Mouse (Mus musculus) kidney, embryonic 15.5 days (tissue): ENCODE measurements at regions not wholly inside any gene's neighbourhood (a gene's known extent, or its start where the extent isn't known, plus 50 kb on each side); places are given as distances from the start of the nearest gene placed in this dataset.

ENCODE experiments used
- ATAC-seq: fragments of 200-750 bp; cut with Nextera tagmentation; replicated peaks from 2 replicates; pipeline ENCODE4 v1.8.0; 2017; ENCODE audit warnings: moderate TSS enrichment; ENCODE audit not compliant: low FRiP score
- H3K27ac ChIP-seq: fragments of 300-500 bp; sonication (generic); 2 replicates; pipeline ENCODE4 v1.5.1; 2015; ENCODE audit warnings: mild to moderate bottlenecking, inconsistent platforms
- H3K27me3 ChIP-seq: fragments of 300-500 bp; sonication (generic); 2 replicates; pipeline ENCODE4 v1.6.1; 2015; ENCODE audit warnings: inconsistent platforms
- H3K36me3 ChIP-seq: fragments of 300-500 bp; sonication (generic); 2 replicates; pipeline ENCODE4 v1.6.1; 2015; ENCODE audit warnings: inconsistent platforms
- H3K4me1 ChIP-seq: fragments of 300-500 bp; sonication (generic); 2 replicates; pipeline ENCODE4 v1.6.1; 2015; ENCODE audit warnings: inconsistent platforms
- H3K4me2 ChIP-seq: fragments of 300-500 bp; sonication (generic); 2 replicates; pipeline ENCODE4 v1.6.1; 2015; ENCODE audit warnings: moderate library complexity, mild to moderate bottlenecking, inconsistent platforms
- H3K4me3 ChIP-seq: fragments of 300-500 bp; sonication (generic); replicated peaks from 2 replicates; pipeline ENCODE4 v1.5.1; 2015; ENCODE audit warnings: mild to moderate bottlenecking, inconsistent platforms
- H3K9ac ChIP-seq: fragments of 300-500 bp; sonication (generic); 2 replicates; pipeline ENCODE4 v1.6.1; 2015; ENCODE audit warnings: mild to moderate bottlenecking, inconsistent platforms
- H3K9me3 ChIP-seq: fragments of 300-500 bp; sonication (generic); replicated peaks from 2 replicates; pipeline ENCODE4 v1.6.1; 2016; ENCODE audit warnings: inconsistent platforms
- WGBS: fragments of 180-500 bp; shearing (Covaris S2); methylation state at CpG from one replicate; pipeline ENCODE4 v1.1.7; 2015; ENCODE audit warnings: mixed read lengths; 5-methylcytosine and 5-hydroxymethylcytosine counted together

DNA sequence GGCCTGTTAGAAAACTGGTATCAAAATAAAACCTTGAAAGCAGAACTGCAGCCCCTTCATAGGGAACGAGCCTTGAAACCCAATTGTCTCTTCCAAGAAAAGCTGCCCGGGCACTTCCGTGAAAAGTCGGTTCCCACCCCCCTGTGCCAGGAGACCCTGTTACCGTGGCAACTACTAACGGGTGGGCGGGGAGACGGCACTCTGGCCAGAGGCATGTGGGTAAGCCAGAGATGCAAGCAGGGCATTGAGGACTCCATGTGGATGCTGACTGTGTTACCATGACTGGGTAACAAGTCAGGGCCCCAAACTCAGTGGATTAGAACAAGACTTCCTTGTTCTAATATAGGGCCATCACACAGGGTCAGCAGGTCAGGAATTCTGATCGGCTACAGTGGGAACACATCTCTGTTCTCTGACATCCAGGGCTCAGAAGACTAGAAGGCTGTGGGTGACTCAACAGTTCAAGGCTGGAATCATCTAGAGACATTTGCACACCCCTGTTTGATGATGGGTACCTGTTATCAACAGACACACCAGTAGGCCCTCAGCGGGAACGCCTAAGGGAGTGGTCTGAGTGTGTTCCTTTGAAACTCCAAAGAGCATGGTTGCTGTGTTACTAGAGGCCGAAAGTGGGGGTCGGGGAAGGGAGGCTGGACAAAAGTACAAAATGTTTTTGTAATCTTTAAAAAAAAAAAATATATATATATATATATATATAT lies 236.9 kb upstream of the Sdk2 start:
- WGBS = 56% methylated on average over 13 of the region's 13 CpGs
- Histone ChIP-seq H3K4me1 (0 out of 2 replicates have a peak, but pooled peaks cover 4% of the 10 kb centered on the region), H3K4me3 (no peak overlapping the region), H3K27me3 (peaks cover 3% of the 10 kb centered on the region; the same call in 1 of the 2 replicates), H3K4me2 (no peak overlapping the region), H3K9ac (no peak overlapping the region), H3K36me3 (no peaks in the 10 kb centered on the region), H3K27ac (no peak overlapping the region), H3K9me3 (no peaks in the 10 kb centered on the region)
- ATAC-seq = no peak

DNA sequence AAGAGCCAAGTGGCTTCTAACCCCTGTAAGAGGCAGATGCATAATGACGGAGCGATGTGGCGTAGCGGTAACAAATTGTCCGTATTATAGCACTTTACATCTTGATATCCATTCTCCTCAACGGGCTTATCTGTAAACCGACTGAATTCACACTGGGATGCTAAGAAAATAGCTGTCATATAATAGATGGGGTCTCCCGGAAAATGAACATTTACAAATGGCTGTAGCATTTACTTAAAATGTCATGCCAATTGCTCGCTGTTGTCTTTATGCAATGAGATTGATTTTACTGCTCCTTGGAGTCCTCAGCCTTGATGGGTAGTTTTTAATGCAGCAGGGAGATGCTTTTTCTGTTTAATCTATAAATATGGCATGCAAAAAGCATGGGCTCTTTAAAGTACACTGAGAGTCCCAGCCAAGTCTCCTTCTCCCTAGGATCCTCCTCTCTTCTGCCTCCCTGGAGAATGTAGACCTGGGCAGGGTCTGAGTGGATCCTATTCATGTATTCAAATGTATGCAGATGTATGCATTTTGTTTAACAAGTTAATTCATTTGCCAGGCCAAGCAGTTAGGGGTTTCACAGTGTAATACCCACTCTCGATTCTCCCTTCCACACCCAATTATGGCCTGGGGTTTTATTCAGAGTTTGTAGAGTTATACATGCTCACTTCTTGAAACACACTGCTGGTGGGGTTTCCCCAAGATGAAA lies 233.9 kb upstream of the Sdk2 start:
- no peak for ATAC-seq
- H3K4me1 ChIP-seq = 0 out of 2 replicates have a peak, but pooled peaks cover 4% of the 10 kb centered on the region
- WGBS = 87% methylated on average over 10 of the region's 10 CpGs
- H3K4me2 ChIP-seq = no peak overlapping the region
- no peak overlapping the region for H3K4me3 ChIP-seq
- H3K9ac ChIP-seq = no peak overlapping the region
- H3K27ac ChIP-seq = no peak overlapping the region
- no peaks in the 10 kb centered on the region for H3K9me3 ChIP-seq
- H3K27me3 ChIP-seq = 0 out of 2 replicates have a peak, but pooled peaks cover 3% of the 10 kb centered on the region
- H3K36me3 ChIP-seq = no peaks in the 10 kb centered on the region

DNA sequence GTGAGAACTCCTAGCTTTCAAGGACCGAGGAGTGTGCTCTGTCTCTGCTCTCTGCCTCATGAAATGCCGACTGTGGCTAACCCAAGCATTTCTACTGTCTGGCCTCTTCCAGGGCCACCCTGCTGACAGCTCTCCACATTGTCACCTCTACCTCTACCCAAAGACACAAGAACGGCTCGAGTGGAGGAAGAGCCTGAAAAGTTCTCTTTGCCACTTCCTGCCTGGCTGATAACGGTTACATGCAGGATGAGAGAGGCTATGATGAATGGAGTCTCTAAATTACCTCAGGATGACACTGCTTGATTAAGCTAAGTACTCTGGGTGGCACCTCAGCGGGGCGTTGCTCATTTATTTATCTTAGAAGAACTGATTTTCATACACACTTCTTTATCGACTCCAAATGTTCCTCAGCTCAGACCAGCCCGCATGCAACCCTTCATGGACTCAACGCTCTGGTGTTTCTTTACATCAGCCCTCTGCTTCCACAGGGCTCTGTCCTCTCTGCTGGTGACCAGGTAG lies 230.0 kb upstream of the Sdk2 start:
- Histone ChIP-seq H3K27ac (no peak overlapping the region), H3K27me3 (no peaks in the 10 kb centered on the region), H3K9ac (no peak overlapping the region), H3K36me3 (no peaks in the 10 kb centered on the region), H3K4me3 (no peak overlapping the region), H3K4me1 (no peaks in the 10 kb centered on the region), H3K9me3 (no peaks in the 10 kb centered on the region), H3K4me2 (no peak overlapping the region)
- 74% methylated on average over 10 of the region's 10 CpGs for WGBS
- ATAC-seq = no peak

GRCm38 (mm10) chr11:114294511-114295250 lies 227.8 kb upstream of the Sdk2 start:
- Histone ChIP-seq H3K36me3 (no peaks in the 10 kb centered on the region), H3K4me1 (no peaks in the 10 kb centered on the region), H3K4me3 (no peak overlapping the region), H3K27ac (no peak overlapping the region), H3K9me3 (no peaks in the 10 kb centered on the region), H3K9ac (no peak overlapping the region), H3K27me3 (0 out of 2 replicates have a peak, but pooled peaks cover 5% of the 10 kb centered on the region), H3K4me2 (peak overlapping the region; percentile 17; the same call in 1 of the 2 replicates)
- WGBS = 42% methylated on average over 5 of the region's 5 CpGs
- no peak for ATAC-seq

DNA sequence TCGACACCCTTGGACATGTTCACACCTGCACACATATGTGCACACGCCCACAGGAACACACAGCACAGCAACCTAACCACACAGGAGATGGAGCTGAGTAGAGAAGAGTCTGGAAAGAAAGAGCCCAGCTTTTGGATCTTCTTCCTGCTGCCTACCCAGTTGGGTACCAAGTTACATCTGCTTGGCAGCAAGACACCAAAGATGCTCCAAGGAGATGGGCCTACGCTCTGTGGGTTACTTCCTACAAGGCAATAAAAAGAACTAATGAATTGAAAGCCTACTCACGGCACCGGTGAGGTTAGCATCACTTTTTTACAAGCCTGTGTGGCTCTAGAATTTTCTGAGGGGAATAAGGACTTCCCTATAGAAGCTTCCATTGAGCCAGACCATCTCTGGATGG lies 224.4 kb upstream of the Sdk2 start:
- Histone ChIP-seq H3K4me2 (no peak overlapping the region), H3K9me3 (no peaks in the 10 kb centered on the region), H3K27ac (no peak overlapping the region), H3K9ac (no peak overlapping the region), H3K27me3 (0 out of 2 replicates have a peak, but pooled peaks cover 5% of the 10 kb centered on the region), H3K4me1 (no peaks in the 10 kb centered on the region), H3K4me3 (no peak overlapping the region), H3K36me3 (no peaks in the 10 kb centered on the region)
- ATAC-seq = no peak
- 86% methylated on average over 5 of the region's 5 CpGs for WGBS

DNA sequence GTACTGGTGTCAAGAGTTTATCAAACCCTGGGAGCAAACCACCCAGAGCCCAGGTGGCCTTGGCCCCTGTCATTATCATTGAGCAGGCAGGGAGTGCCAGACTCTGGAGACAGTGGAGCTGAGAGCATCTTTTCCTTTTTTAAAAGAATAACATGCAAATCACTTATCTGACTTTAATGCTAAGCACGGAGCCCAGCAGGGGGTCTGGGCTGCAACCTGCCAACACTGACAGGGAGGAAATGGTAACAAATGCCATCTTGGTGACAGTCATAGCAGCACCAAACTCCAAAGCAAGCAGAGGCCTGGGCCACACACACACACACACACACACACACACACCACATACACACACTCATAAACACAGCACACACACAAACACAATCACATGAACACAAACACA lies 223.1 kb upstream of the Sdk2 start:
- Histone ChIP-seq H3K36me3 (no peaks in the 10 kb centered on the region), H3K27ac (no peak overlapping the region), H3K9me3 (no peaks in the 10 kb centered on the region), H3K4me1 (no peaks in the 10 kb centered on the region), H3K27me3 (0 out of 2 replicates have a peak, but pooled peaks cover 5% of the 10 kb centered on the region), H3K4me2 (no peak overlapping the region), H3K4me3 (no peak overlapping the region), H3K9ac (no peak overlapping the region)
- 100% methylated on average over 1 of the region's 1 CpGs for WGBS
- no peak for ATAC-seq

DNA sequence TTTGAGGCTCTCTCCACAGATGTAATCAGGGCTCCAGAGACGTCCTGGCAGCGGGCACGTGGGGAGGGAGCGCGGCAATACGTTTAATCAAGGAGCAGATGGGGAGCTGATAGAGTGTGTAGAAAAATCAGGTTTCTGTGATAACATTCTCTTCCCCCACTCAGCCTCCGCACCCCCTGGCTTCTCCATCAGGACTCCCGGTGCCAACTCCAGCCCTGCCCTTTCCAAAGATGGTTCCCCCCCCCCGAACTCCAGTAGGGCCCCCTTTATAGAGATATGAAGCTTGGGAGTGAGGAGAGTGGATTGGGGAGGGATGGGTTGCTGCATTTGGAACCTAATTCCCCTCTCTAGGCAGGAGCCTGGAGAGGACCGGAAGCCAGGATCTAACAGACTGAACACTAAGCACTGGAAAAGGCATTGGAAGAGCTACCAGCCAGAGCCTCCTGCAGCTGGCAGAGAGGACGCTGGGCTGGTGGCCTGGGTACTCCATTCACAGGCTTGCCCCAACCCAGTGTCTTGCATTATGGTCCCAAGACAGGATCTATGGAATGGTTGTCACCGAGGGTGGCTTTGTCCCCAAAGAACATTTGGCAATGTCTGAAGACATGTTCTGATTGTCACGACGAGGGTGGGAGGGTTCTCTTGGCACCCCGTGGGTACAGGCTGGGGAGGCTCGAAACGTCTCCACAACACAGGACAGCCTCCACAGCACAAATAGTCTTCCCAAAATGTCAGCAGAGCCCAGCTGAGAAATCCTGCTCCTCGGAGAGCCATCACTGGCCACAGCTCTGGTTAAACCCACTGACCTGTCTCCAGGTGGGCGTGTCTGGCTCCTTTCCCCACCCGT lies 218.2 kb upstream of the Sdk2 start:
- Histone ChIP-seq H3K9ac (no peak overlapping the region), H3K4me2 (no peak overlapping the region), H3K9me3 (no peaks in the 10 kb centered on the region), H3K36me3 (no peaks in the 10 kb centered on the region), H3K4me3 (no peak overlapping the region), H3K27me3 (no peaks in the 10 kb centered on the region; the same call in 1 of the 2 replicates), H3K27ac (no peak overlapping the region), H3K4me1 (no peaks in the 10 kb centered on the region)
- ATAC-seq = no peak
- 80% methylated on average over 20 of the region's 20 CpGs for WGBS

DNA sequence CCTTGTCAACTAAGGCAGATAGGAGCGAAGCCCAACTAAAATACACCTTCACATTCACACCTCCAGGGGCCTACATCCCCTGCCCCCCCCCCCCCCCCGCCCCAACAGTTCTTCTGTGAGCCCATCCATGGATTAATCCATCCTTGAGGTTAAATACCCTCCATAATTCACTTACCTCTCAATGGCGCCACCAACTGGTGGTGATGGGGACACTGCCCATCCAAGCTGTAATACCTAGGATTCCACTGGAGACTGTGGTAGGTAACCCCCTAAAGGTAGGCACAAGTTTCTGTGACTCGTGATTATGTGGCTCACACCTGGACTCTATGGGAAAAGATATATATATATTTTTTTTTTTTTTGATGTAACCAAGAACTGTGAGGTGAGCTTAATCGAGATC lies 216.4 kb upstream of the Sdk2 start:
- H3K36me3 ChIP-seq = no peaks in the 10 kb centered on the region
- no peak for ATAC-seq
- H3K9me3 ChIP-seq = no peaks in the 10 kb centered on the region
- H3K9ac ChIP-seq = no peak overlapping the region
- no peaks in the 10 kb centered on the region for H3K4me1 ChIP-seq
- 40% methylated on average over 5 of the region's 5 CpGs for WGBS
- H3K27me3 ChIP-seq = no peaks in the 10 kb centered on the region; the same call in 1 of the 2 replicates
- H3K4me2 ChIP-seq = no peak overlapping the region
- no peak overlapping the region for H3K27ac ChIP-seq
- H3K4me3 ChIP-seq = no peak overlapping the region

DNA sequence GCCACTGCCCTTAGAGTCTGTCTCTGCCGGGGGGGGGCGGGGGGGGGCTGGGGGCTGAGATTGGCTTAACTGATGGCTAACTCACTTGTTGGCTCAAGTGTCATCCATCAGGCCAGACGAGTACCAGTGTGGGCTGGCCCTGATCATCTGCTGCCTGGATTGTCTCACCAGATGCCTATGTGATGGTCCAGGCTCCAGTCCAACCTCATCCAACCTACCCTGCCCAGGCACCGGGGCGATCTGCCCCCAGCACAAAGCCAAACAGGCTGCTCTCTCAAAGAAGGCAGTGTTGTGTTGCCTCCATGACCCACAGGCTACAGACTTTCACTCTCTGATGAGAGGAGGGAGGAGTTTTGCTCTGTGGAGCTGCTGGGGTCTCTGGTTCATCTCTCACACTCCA lies 215.7 kb upstream of the Sdk2 start:
- Histone ChIP-seq H3K27ac (no peak overlapping the region), H3K4me3 (no peak overlapping the region), H3K27me3 (no peaks in the 10 kb centered on the region; the same call in 1 of the 2 replicates), H3K9me3 (no peaks in the 10 kb centered on the region), H3K9ac (no peak overlapping the region), H3K36me3 (no peaks in the 10 kb centered on the region), H3K4me1 (0 out of 2 replicates have a peak, but pooled peaks cover 2% of the 10 kb centered on the region), H3K4me2 (no peak overlapping the region)
- no peak for ATAC-seq
- WGBS = 69% methylated on average over 5 of the region's 5 CpGs

GRCm38 (mm10) chr11:114281846-114282245 lies 215.0 kb upstream of the Sdk2 start:
- no peak overlapping the region for H3K9ac ChIP-seq
- no peak overlapping the region for H3K4me3 ChIP-seq
- ATAC-seq = no peak
- H3K9me3 ChIP-seq = no peaks in the 10 kb centered on the region
- H3K27ac ChIP-seq = no peak overlapping the region
- 0 out of 2 replicates have a peak, but pooled peaks cover 3% of the 10 kb centered on the region for H3K4me1 ChIP-seq
- 77% methylated on average over 9 of the region's 9 CpGs for WGBS
- H3K4me2 ChIP-seq = no peak overlapping the region
- no peaks in the 10 kb centered on the region; the same call in 1 of the 2 replicates for H3K27me3 ChIP-seq
- no peaks in the 10 kb centered on the region for H3K36me3 ChIP-seq

GRCm38 (mm10) chr11:114281041-114281695 lies 214.3 kb upstream of the Sdk2 start:
- no peaks in the 10 kb centered on the region for H3K36me3 ChIP-seq
- WGBS = 78% methylated on average over 14 of the region's 14 CpGs
- no peak overlapping the region for H3K4me2 ChIP-seq
- no peaks in the 10 kb centered on the region for H3K9me3 ChIP-seq
- no peak for ATAC-seq
- 0 out of 2 replicates have a peak, but pooled peaks cover 3% of the 10 kb centered on the region for H3K4me1 ChIP-seq
- no peak overlapping the region for H3K4me3 ChIP-seq
- no peak overlapping the region for H3K27ac ChIP-seq
- no peak overlapping the region for H3K9ac ChIP-seq
- H3K27me3 ChIP-seq = no peaks in the 10 kb centered on the region; the same call in 1 of the 2 replicates
